Mouse (Mus musculus) frontal cortex, postnatal 36 days (tissue): ENCODE data around the gene Top3b.
"Not testable (repeated sequence)": the region's sequence is repeated elsewhere in the genome, so short reads cannot be mapped to it uniquely, and the experiment has no call there.

Experiments
- DNase-seq, 2 experiments: peaks; one replicate each; pipeline ENCODE4 v3.0.0; 2022; ENCODE audit warnings: low spot score in 2 of 2

The Top3b gene

GRCm38 (mm10) chr16:16870617-16871331 is at the start of gene Top3b, which contains the start of gene Vpreb1:
Top3b (plus strand) TSS chr16:16870736.
Vpreb1 (minus strand) TSS chr16:16870843.
- peak; percentile 90 to 94 for DNase-seq

DNA sequence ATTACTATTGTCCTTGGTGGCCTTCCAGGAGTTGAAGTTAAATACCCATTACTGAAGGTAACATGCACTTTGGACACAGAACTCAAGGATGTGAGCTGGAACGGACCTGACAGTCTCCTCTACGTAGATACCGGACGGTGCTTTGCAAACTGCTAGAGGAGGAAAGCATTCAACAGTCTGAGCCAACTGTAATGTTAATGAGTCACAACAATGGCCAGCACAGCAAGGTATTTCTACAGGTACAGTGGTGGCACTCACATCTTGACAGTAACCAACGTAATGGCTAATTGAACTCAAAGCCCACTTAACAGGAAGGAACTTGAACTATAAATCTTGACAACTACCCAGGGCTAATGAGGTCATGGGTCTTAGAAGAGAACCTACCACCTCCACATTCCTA is 45.1 kb upstream of the Top3b start:
- no peak for DNase-seq

DNA sequence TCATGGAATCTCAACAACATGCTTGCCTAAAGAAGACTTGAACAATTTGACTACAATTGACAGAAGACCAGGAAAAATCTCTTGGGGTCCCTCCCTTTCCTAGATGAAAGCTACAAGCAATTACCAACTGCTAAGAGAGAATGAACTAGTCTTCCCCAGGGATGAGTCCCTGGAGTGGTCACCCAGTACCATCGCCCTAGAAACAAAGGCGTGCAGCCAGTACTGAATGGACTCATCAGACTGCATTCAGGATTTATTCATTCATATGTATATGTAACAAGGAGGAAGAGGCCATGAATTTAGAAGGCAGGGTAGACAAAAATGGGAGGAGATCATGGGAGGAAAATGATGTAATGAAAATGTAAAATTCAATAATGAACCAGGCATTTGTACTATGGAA is 44.3 kb upstream of the Top3b start:
- DNase-seq, result no peak

DNA sequence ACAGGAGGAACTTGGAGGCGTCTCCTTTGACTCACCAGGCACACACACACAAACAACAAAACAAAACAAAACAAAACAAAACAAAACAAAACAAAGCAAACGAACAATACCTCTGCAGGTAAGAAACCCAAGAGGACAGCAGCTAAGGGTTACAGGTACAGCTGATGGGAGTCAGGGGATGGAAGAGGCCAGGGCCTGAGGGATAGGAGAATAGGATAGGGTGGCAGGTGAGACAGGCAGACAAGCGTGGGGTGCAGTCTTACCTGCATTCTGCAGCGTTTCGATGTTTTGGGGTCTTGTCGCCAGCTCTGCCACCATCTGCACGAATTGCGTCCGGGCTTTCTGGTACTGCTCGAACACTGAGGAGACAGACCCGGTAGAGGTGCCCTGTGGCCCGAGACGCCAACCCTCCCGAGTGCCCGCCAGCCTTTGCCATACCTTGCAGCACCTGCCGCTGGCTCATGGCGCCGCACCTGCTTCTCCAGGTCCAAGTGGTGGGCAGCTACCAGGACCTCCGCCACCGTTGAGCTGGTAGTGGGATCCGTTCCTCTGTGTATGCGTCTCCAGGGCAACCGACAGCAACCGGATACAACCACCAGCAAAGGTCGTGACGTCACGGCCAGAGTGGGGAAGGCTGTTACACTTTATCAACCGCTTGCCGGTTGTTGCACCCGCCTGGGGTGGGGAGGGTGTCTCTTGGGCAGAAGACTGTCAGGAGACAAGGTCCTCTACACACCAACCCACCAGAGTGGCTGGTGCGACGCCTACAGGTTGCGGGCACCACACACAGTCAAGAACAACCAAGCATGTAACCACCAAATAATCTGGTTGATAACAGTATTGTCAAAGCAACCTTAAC is 41.5 kb upstream of the Top3b start, which contains the start of gene Spag6l:
Spag6l (minus strand) TSS at position 700 of the 859 bp plus-strand sequence.
- peak; percentile 39 to 45 for DNase-seq

GRCm38 (mm10) chr16:16829671-16830070 is 40.9 kb upstream of the Top3b start:
- DNase-seq, result no peak

DNA sequence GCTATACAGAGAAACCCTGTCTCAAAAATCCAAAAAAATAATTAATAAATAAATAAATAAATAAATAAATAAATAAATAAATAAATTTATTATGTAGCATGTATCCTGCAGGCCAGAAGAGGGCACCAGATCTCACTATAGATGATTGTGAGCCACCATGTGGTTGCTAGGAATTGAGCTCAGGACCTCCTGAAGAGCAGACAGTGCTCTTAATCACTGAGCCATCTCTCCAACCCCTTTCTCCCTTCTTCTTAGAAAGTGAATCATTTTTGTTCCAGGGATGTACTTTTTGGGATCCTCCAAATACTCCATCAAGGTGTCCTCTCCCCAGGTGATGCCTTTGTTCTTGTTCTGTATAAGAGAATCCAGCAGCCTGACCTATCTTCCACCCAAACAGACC is 21.3 kb upstream of the Top3b start:
- DNase-seq, result no peak

- DNase-seq, result no peak
Observed at GRCm38 (mm10) chr16:16852411-16852810, 18.1 kb upstream of the Top3b start.

DNA sequence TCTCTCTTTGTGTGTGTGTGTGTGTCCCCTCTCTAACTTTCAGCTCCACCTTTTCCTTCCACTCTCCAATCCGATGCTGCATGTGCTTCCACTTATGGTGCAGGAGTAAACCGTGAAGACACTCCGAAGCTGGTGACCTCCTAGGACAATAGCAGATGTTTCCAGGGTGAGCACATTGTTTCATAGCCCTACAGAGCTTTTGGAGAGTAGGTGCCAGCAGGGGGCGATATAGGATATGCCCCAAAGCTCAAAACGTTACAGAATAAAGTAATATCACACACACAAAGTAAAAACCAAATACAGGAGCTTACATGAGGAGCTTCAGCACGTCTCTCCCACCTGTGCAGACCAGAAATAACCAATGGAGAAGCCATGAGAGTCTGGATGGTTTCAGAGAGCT is 15.7 kb upstream of the Top3b start:
- DNase-seq, result peak; percentile 28 to 53

DNA sequence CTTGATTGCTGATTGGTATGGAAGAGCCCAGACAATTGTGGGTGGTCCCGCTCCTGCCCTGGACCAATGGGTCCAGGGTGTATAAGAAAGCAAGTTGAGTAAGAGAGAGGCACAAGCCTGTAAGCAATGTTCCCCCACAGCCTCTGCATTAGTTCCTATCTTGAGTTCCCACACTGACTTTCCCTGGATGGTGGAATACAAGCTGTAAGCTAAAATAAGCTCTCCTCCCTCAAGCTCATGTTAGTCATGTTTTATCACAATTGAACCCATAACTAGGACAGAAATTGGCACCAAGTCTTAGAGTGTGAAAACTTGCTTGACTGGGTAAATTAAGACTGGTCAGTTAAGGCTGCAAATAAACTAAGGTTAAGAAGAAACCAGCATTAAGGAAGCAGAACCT is 15.0 kb upstream of the Top3b start:
- peak in 1 of 2 experiments; percentile 15 for DNase-seq

GRCm38 (mm10) chr16:16856054-16856453 is 14.5 kb upstream of the Top3b start:
- DNase-seq, result not testable (repeated sequence)

- DNase-seq, result no peak
Observed at GRCm38 (mm10) chr16:16856731-16857476, 13.6 kb upstream of the Top3b start.

GRCm38 (mm10) chr16:16862288-16862687 is 8.2 kb upstream of the Top3b start:
- no peak for DNase-seq

GRCm38 (mm10) chr16:16863978-16864377 is 6.6 kb upstream of the Top3b start, which contains the start of gene Igll1:
Igll1 (minus strand) TSS chr16:16863985.
- no peak for DNase-seq

DNA sequence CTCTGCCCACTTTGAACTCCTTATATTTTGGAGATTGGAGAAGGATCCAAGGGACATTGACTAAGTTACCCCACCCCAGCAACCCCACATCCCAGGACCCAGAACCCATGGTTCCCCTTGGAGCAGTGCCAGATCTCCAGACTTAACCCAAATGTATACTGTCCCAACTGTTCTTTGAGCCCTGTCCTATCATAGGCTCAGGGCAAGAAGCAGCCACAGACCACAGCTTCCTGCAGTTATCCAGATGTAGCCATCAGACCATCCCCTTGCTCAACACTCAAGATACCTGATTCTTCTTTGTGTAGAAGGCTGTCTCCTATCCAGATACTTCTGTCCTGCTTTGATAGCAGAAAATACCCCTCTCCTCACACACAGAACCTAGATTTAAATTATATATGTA is 5.3 kb upstream of the Top3b start:
- DNase-seq, result no peak

GRCm38 (mm10) chr16:16865696-16866561 is 4.6 kb upstream of the Top3b start:
- DNase-seq, result no peak

GRCm38 (mm10) chr16:16870241-16870616 is 307 bp upstream of the Top3b start:
- no peak for DNase-seq

DNA sequence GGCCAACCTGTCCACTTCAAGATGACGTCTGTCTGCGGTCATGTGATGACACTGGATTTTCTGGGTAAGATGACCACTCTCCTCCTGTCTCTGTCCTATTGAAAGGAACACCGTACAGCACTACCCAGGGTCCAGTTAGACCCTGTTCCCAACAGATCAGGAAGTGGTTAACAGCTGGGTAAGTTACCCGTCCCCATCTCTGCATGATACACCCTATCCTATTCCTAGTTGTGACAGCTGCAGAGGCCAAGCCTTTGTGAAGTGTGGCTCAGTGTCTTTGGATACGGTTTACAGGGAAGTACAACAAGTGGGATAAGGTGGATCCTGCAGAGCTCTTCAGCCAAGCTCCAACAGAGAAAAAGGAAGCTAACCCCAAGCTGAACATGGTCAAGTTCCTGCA is 8.5 kb downstream of the Top3b start:
- DNase-seq, result no peak

- DNase-seq, result no peak
Observed at GRCm38 (mm10) chr16:16888341-16888740, 17.8 kb downstream of the Top3b start.

DNA sequence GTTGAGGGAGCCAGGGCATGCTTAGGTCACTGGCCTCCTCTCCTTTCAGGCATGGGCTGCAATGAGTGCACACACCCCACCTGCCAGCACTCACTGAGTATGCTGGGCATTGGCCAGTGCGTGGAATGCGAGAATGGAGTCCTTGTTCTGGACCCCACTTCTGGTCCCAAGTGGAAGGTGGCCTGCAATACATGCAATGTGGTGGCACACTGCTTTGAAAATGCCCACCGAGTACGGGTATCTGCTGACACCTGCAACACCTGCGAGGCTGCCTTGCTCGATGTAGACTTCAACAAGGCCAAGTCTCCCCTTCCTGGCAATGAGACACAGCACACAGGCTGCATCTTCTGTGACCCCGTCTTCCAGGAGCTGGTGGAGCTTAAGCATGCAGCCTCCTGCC is 21.8 kb downstream of the Top3b start:
- no peak for DNase-seq

- DNase-seq, result no peak
Observed at GRCm38 (mm10) chr16:16896015-16896381, 25.5 kb downstream of the Top3b start.

GRCm38 (mm10) chr16:16896382-16897055 is 26.0 kb downstream of the Top3b start, which contains the start of gene Ppm1f:
Ppm1f (plus strand) TSS chr16:16896469.
- peak; percentile 97 for DNase-seq
